Mouse (Mus musculus) kidney, embryonic 14.5 days (tissue): ENCODE data around the gene Znhit3. TPM values are rescaled to one million over a fixed set of nuclear protein-coding genes. Genes with fewer than 3 reads are reported as not detected.

ENCODE experiments used
- ATAC-seq: fragments of 200-750 bp; cut with Nextera tagmentation; 2 replicates; pipeline ENCODE4 v1.8.0; 2017; ENCODE audit warnings: moderate number of reproducible peaks, mild to moderate bottlenecking, moderate TSS enrichment, moderate library complexity; ENCODE audit not compliant: low FRiP score, low TSS enrichment
- H3K27ac ChIP-seq: fragments of 300-500 bp; sonication (generic); 2 replicates; pipeline ENCODE4 v1.5.1; 2014; ENCODE audit warnings: low read depth, mild to moderate bottlenecking, low read length, moderate library complexity, mixed read lengths
- H3K27me3 ChIP-seq: fragments of 300-500 bp; sonication (generic); 2 replicates; pipeline ENCODE4 v1.6.1; 2014; ENCODE audit warnings: mild to moderate bottlenecking, low read length; ENCODE audit not compliant: control insufficient read depth, insufficient read depth
- H3K36me3 ChIP-seq: fragments of 300-500 bp; sonication (generic); 2 replicates; pipeline ENCODE4 v1.6.1; 2014; ENCODE audit warnings: low read length, mixed read lengths; ENCODE audit not compliant: control insufficient read depth, insufficient read depth
- H3K4me1 ChIP-seq: fragments of 300-500 bp; sonication (generic); 2 replicates; pipeline ENCODE4 v1.6.1; 2014; ENCODE audit warnings: low read length, mixed read lengths; ENCODE audit not compliant: control insufficient read depth, insufficient read depth
- H3K4me2 ChIP-seq: fragments of 300-500 bp; sonication (generic); replicated peaks from 2 replicates; pipeline ENCODE4 v1.6.1; 2014; ENCODE audit warnings: low read depth, mild to moderate bottlenecking, low read length
- H3K4me3 ChIP-seq: fragments of 300-500 bp; sonication (generic); 2 replicates; pipeline ENCODE4 v1.5.1; 2014; ENCODE audit warnings: mild to moderate bottlenecking, low read length
- H3K9ac ChIP-seq: fragments of 300-500 bp; sonication (generic); 2 replicates; pipeline ENCODE4 v1.6.1; 2014; ENCODE audit warnings: low read depth, mild to moderate bottlenecking, low read length, moderate library complexity
- H3K9me3 ChIP-seq: fragments of 300-500 bp; sonication (generic); 2 replicates; pipeline ENCODE4 v1.6.1; 2016; ENCODE audit warnings: low read length; ENCODE audit not compliant: control insufficient read depth
- WGBS: fragments of 180-500 bp; shearing (Covaris S2); extraction: QIAGEN DNeasy Blood & Tissue Kit; methylation state at CpG from one replicate; pipeline ENCODE4 v1.1.7; 2014; 5-methylcytosine and 5-hydroxymethylcytosine counted together
- polyA plus RNA-seq: library from polyadenylated mRNA; unstranded; fragments of >200 nt; fragmentation: Nextera tagmentation; extraction: Ambion mirVana; gene quantifications from 2 replicates; pipeline ENCODE4 v1.2.1, GENCODE M21; 2014

Znhit3 gene
- polyA plus RNA-seq, 1 experiment from 2014 or later = 71.6 TPM

- H3K4me3 ChIP-seq = peak within 1 kb of the TSS; percentile 36
- peaks cover 16% of the 10 kb centered on the region; the same call in 1 of the 2 replicates for H3K27me3 ChIP-seq
- no peaks in the 10 kb centered on the region for H3K36me3 ChIP-seq
- no peaks in the 10 kb centered on the region for H3K9me3 ChIP-seq
- peak within 1 kb of the TSS; percentile 53 for H3K4me2 ChIP-seq
- H3K4me1 ChIP-seq = peaks cover 17% of the 10 kb centered on the region
- ATAC-seq = 0 out of 2 replicates have a peak, but pooled peaks have one; percentile 40
- WGBS = under 1% methylated on average over 46 of the region's 49 CpGs
- no peak within 1 kb of the TSS for H3K9ac ChIP-seq
- no peak within 1 kb of the TSS for H3K27ac ChIP-seq
Observed at GRCm38 (mm10) chr11:84957591-84958270, 41.6 kb upstream of the Znhit3 start, which contains the start of gene Car4. TSS of gene Car4 (plus strand) at chr11:84957786.

GRCm38 (mm10) chr11:84957171-84957570 is 41.0 kb upstream of the Znhit3 start:
- no peak for ATAC-seq
- H3K27ac ChIP-seq = no peak overlapping the region
- 7% methylated on average over 15 of the region's 15 CpGs for WGBS
- H3K4me2 ChIP-seq = peak overlapping the region; percentile 53
- peaks cover 17% of the 10 kb centered on the region for H3K4me1 ChIP-seq
- H3K9ac ChIP-seq = no peak overlapping the region
- H3K36me3 ChIP-seq = no peaks in the 10 kb centered on the region
- H3K27me3 ChIP-seq = peaks cover 16% of the 10 kb centered on the region; the same call in 1 of the 2 replicates
- peak overlapping the region; percentile 36 for H3K4me3 ChIP-seq
- no peaks in the 10 kb centered on the region for H3K9me3 ChIP-seq

GRCm38 (mm10) chr11:84956400-84956799 is 40.2 kb upstream of the Znhit3 start:
- H3K36me3 ChIP-seq = no peaks in the 10 kb centered on the region
- H3K4me1 ChIP-seq = peaks cover 17% of the 10 kb centered on the region
- H3K27me3 ChIP-seq = peaks cover 16% of the 10 kb centered on the region; the same call in 1 of the 2 replicates
- H3K9me3 ChIP-seq = no peaks in the 10 kb centered on the region
- no peak overlapping the region for H3K4me2 ChIP-seq
- no peak overlapping the region for H3K4me3 ChIP-seq
- 23% methylated on average over 5 of the region's 5 CpGs for WGBS
- H3K9ac ChIP-seq = no peak overlapping the region
- ATAC-seq = no peak
- peak overlapping the region; percentile 42; the same call in 1 of the 2 replicates for H3K27ac ChIP-seq

GRCm38 (mm10) chr11:84952611-84953010 is 36.4 kb upstream of the Znhit3 start:
- Histone ChIP-seq H3K4me2 (no peak overlapping the region), H3K9me3 (no peaks in the 10 kb centered on the region), H3K4me1 (peaks cover 6% of the 10 kb centered on the region), H3K27ac (no peak overlapping the region), H3K9ac (no peak overlapping the region), H3K27me3 (peaks cover 13% of the 10 kb centered on the region; the same call in 1 of the 2 replicates), H3K36me3 (no peaks in the 10 kb centered on the region), H3K4me3 (no peak overlapping the region)
- no peak for ATAC-seq
- WGBS = 16% methylated on average over 2 of the region's 2 CpGs

GRCm38 (mm10) chr11:84948526-84948925 is 32.4 kb upstream of the Znhit3 start:
- WGBS = 48% methylated on average over 3 of the region's 3 CpGs
- H3K9me3 ChIP-seq = no peaks in the 10 kb centered on the region
- no peak for ATAC-seq
- H3K9ac ChIP-seq = no peak overlapping the region
- H3K4me3 ChIP-seq = no peak overlapping the region
- no peaks in the 10 kb centered on the region for H3K36me3 ChIP-seq
- H3K27me3 ChIP-seq = peaks cover 12% of the 10 kb centered on the region
- H3K27ac ChIP-seq = no peak overlapping the region
- no peak overlapping the region for H3K4me2 ChIP-seq
- no peaks in the 10 kb centered on the region for H3K4me1 ChIP-seq

GRCm38 (mm10) chr11:84948114-84948513 is 31.9 kb upstream of the Znhit3 start:
- ATAC-seq = no peak
- no peak overlapping the region for H3K4me3 ChIP-seq
- H3K4me1 ChIP-seq = no peaks in the 10 kb centered on the region
- H3K27ac ChIP-seq = no peak overlapping the region
- no peaks in the 10 kb centered on the region for H3K9me3 ChIP-seq
- peaks cover 12% of the 10 kb centered on the region for H3K27me3 ChIP-seq
- WGBS = 48% methylated on average over 3 of the region's 3 CpGs
- H3K9ac ChIP-seq = no peak overlapping the region
- H3K36me3 ChIP-seq = no peaks in the 10 kb centered on the region
- no peak overlapping the region for H3K4me2 ChIP-seq

- Histone ChIP-seq H3K9ac (no peak overlapping the region), H3K36me3 (no peaks in the 10 kb centered on the region), H3K4me3 (no peak overlapping the region), H3K27me3 (peaks cover 12% of the 10 kb centered on the region), H3K27ac (no peak overlapping the region), H3K9me3 (no peaks in the 10 kb centered on the region), H3K4me2 (no peak overlapping the region), H3K4me1 (no peaks in the 10 kb centered on the region)
- 59% methylated on average over 6 of the region's 6 CpGs for WGBS
- no peak for ATAC-seq
Observed at GRCm38 (mm10) chr11:84947206-84947605, 31.0 kb upstream of the Znhit3 start.

- ATAC-seq = no peak
- H3K27me3 ChIP-seq = peaks cover 12% of the 10 kb centered on the region
- no peak overlapping the region for H3K4me2 ChIP-seq
- H3K4me1 ChIP-seq = no peaks in the 10 kb centered on the region
- no peak overlapping the region for H3K27ac ChIP-seq
- no peak overlapping the region for H3K4me3 ChIP-seq
- WGBS = 59% methylated on average over 3 of the region's 3 CpGs
- H3K9ac ChIP-seq = no peak overlapping the region
- no peaks in the 10 kb centered on the region for H3K9me3 ChIP-seq
- no peaks in the 10 kb centered on the region for H3K36me3 ChIP-seq
Observed at GRCm38 (mm10) chr11:84945841-84946240, 29.7 kb upstream of the Znhit3 start.

- ATAC-seq = no peak
- Histone ChIP-seq H3K9ac (no peak overlapping the region), H3K9me3 (no peaks in the 10 kb centered on the region), H3K27me3 (peaks cover 12% of the 10 kb centered on the region), H3K27ac (no peak overlapping the region), H3K36me3 (no peaks in the 10 kb centered on the region), H3K4me1 (no peaks in the 10 kb centered on the region), H3K4me3 (no peak overlapping the region), H3K4me2 (no peak overlapping the region)
- WGBS = 5% methylated on average over 12 of the region's 12 CpGs
Observed at GRCm38 (mm10) chr11:84944639-84945435, 28.7 kb upstream of the Znhit3 start.
